9 mouse cellular contexts compared by ENCODE assay signal in the genomic region with DNA sequence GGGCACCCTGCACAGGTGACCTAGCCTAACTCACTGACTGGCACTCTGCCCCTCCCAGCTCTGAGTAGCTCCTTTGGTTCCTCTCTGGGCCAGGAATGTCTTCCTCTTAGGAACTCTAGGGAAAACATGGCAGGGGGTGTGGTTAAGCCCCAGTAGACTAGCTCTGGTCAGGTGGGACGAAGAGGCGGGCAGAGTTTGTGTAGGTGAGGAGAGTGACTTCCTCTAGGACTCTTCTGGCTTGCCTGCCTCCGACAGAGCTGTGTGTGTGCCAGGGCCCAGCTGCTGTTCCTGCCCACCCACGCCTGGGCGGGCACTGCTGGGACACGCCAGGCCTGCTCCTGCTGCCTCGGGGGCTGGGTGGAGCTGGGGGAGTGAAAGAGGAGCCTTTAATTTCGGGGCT. TPM values are rescaled to one million over a fixed set of nuclear protein-coding genes. Genes with fewer than 3 reads are reported as not detected.
DNase-seq lines count a peak whose midpoint lies in the region; ATAC-seq lines count a peak whose summit lies in the region.
"Had no signal": no experiment of that assay in that cellular context is flagged by ENCODE, and none has a peak within 500 bp of the region (broad histone marks: within the 10 kb centered on the region; RNA-seq: fewer than 3 reads in every experiment).

No protein-coding gene starts in this region.

- peak overlapping the region; percentile 76 for H3K4me3 ChIP-seq in embryonic facial prominence, embryonic 10.5 days
- H3K4me3 ChIP-seq in intestine, embryonic 15.5 days (replicated peaks) = no peak overlapping the region
- peak overlapping the region; percentile 18; the same call in 1 of the 2 replicates for H3K4me3 ChIP-seq in limb, embryonic 12.5 days (replicated peaks)
- H3K4me3 ChIP-seq in neural tube, embryonic 14.5 days (ENCODE audit: low read depth, low read length) = no peak overlapping the region
- H3K4me3 ChIP-seq: liver, embryonic 13.5 days had no signal

- WGBS in embryonic facial prominence, embryonic 10.5 days = 58% methylated on average over 8 of the region's 8 CpGs
- 58% methylated on average over 8 of the region's 8 CpGs for WGBS in intestine, embryonic 15.5 days
- WGBS in limb, embryonic 12.5 days = 57% methylated on average over 8 of the region's 8 CpGs
- WGBS in neural tube, embryonic 14.5 days = 48% methylated on average over 4 of the region's 8 CpGs

- H3K9ac ChIP-seq in intestine, embryonic 15.5 days = no peak overlapping the region
- H3K9ac ChIP-seq in limb, embryonic 12.5 days (replicated peaks) = no peak overlapping the region; the same call in 1 of the 2 replicates
- H3K9ac ChIP-seq in neural tube, embryonic 14.5 days (replicated peaks; ENCODE audit: low read depth, low read length) = no peak overlapping the region
- H3K9ac ChIP-seq: liver, embryonic 13.5 days had no signal

- peak overlapping the region; percentile 68 for H3K4me2 ChIP-seq in intestine, embryonic 15.5 days (replicated peaks)
- H3K4me2 ChIP-seq in limb, embryonic 12.5 days = peak overlapping the region; percentile 77
- H3K4me2 ChIP-seq in neural tube, embryonic 14.5 days (ENCODE audit: low read depth, low read length) = peak overlapping the region; percentile 66
- H3K4me2 ChIP-seq: liver, embryonic 13.5 days had no signal

- H3K27me3 ChIP-seq in embryonic facial prominence, embryonic 10.5 days (replicated peaks; ENCODE audit: low read depth, poor library complexity, severe bottlenecking) = peaks cover 100% of the 10 kb centered on the region
- H3K27me3 ChIP-seq in intestine, embryonic 15.5 days (replicated peaks) = 0 out of 2 replicates have a peak, but pooled peaks cover 4% of the 10 kb centered on the region
- peaks cover 66% of the 10 kb centered on the region for H3K27me3 ChIP-seq in limb, embryonic 12.5 days
- no peaks in the 10 kb centered on the region for H3K27me3 ChIP-seq in neural tube, embryonic 14.5 days (ENCODE audit: control insufficient read depth, insufficient read depth, low read length)

- ATAC-seq in intestine, embryonic 15.5 days = peak; percentile 12; the same call in 1 of the 2 replicates
- no peak for ATAC-seq in limb, embryonic 12.5 days (ENCODE audit: insufficient number of reproducible peaks, insufficient read depth, low FRiP score, low TSS enrichment, low read depth)
- ATAC-seq in neural tube, embryonic 14.5 days (ENCODE audit: low read depth) = no peak
- no peak for ATAC-seq in monocyte, adult 5-6 weeks (replicated peaks; ENCODE audit: insufficient number of reproducible peaks, low FRiP score, low TSS enrichment, poor library complexity, severe bottlenecking)

- H3K27ac ChIP-seq in embryonic facial prominence, embryonic 10.5 days (replicated peaks) = no peak overlapping the region
- H3K27ac ChIP-seq in intestine, embryonic 15.5 days = no peak overlapping the region
- no peak overlapping the region for H3K27ac ChIP-seq in limb, embryonic 12.5 days
- H3K27ac ChIP-seq in neural tube, embryonic 14.5 days (ENCODE audit: low read depth, low read length) = no peak overlapping the region
- H3K27ac ChIP-seq: liver, embryonic 13.5 days had no signal

- H3K4me1 ChIP-seq in embryonic facial prominence, embryonic 10.5 days = peaks cover 56% of the 10 kb centered on the region
- peaks cover 16% of the 10 kb centered on the region for H3K4me1 ChIP-seq in intestine, embryonic 15.5 days (replicated peaks)
- H3K4me1 ChIP-seq in limb, embryonic 12.5 days (replicated peaks) = peaks cover 33% of the 10 kb centered on the region
- peaks cover 23% of the 10 kb centered on the region; the same call in 1 of the 2 replicates for H3K4me1 ChIP-seq in neural tube, embryonic 14.5 days (ENCODE audit: control insufficient read depth, insufficient read depth, low read length)
- H3K4me1 ChIP-seq: liver, embryonic 13.5 days had no signal

- peaks cover 17% of the 10 kb centered on the region for H3K36me3 ChIP-seq in embryonic facial prominence, embryonic 10.5 days (replicated peaks)
- no peaks in the 10 kb centered on the region for H3K36me3 ChIP-seq in intestine, embryonic 15.5 days
- H3K36me3 ChIP-seq in limb, embryonic 12.5 days = peaks cover 12% of the 10 kb centered on the region; the same call in 1 of the 2 replicates
- 0 out of 2 replicates have a peak, but pooled peaks cover 5% of the 10 kb centered on the region for H3K36me3 ChIP-seq in neural tube, embryonic 14.5 days (ENCODE audit: control insufficient read depth, insufficient read depth, low read length)
- H3K36me3 ChIP-seq: liver, embryonic 13.5 days had no signal

- peak; percentile 55 for DNase-seq in adrenal gland, postnatal 14 days
- DNase-seq in adrenal gland, adult 8-10 months = no peak
- no peak for DNase-seq in embryonic facial prominence, embryonic 10.5 days (ENCODE audit: low spot score)
- no peak for DNase-seq in spleen, adult 18-20 months
- DNase-seq: liver, embryonic 13.5 days had no signal

- peaks cover 5% of the 10 kb centered on the region; the same call in 1 of the 2 replicates for H3K9me3 ChIP-seq in embryonic facial prominence, embryonic 10.5 days
- H3K9me3 ChIP-seq in intestine, embryonic 15.5 days = no peaks in the 10 kb centered on the region
- no peaks in the 10 kb centered on the region for H3K9me3 ChIP-seq in limb, embryonic 12.5 days
- H3K9me3 ChIP-seq in neural tube, embryonic 14.5 days (ENCODE audit: control insufficient read depth, low read length) = no peaks in the 10 kb centered on the region
- H3K9me3 ChIP-seq: liver, embryonic 13.5 days had no signal

RNA-seq across cellular contexts. Expression of gene Efnb1, which starts 5.1 kb away (rescaled TPM):
- 45.8 and 48.9 TPM in 2 replicates for total RNA-seq in adrenal gland, postnatal 14 days (2021)
- total RNA-seq in adrenal gland, adult 8-10 months (2022) = 10 to 100 TPM; 58.4 to 80.1 (median 64.8) TPM
- 30.2 and 33.8 TPM in 2 replicates for polyA plus RNA-seq in embryonic facial prominence, embryonic 10.5 days (2016; fragmentation: Nextera tagmentation; extraction: Ambion mirVana)
- polyA plus RNA-seq in intestine, embryonic 15.5 days (2015; fragmentation: Nextera tagmentation; extraction: Ambion mirVana) = 30.8 and 31.4 TPM in 2 replicates
- 58.3 and 62.7 TPM in 2 replicates for polyA plus RNA-seq in limb, embryonic 12.5 days (2016; fragmentation: Nextera tagmentation; extraction: Ambion mirVana)
- polyA plus RNA-seq in neural tube, embryonic 14.5 days (2014; fragmentation: Nextera tagmentation; extraction: Ambion mirVana) = 10.1 and 21.5 TPM in 2 replicates
- 2.5 to 7.7 TPM (median 3.4 TPM) in 3 replicates for total RNA-seq in monocyte, adult 5-6 weeks (2017)

Comparison
In these comparisons a context has a peak if more than half of its experiments do, and no peak if none do; other contexts are left out.
1. H3K4me3 ChIP-seq: peak in embryonic facial prominence, embryonic 10.5 days (single experiment) and limb, embryonic 12.5 days (single experiment); none in intestine, embryonic 15.5 days (single experiment) and neural tube, embryonic 14.5 days (single experiment).
2. Peak in every context shown above with its lines, with median percentiles within 50 percentile points of each other: H3K4me2 ChIP-seq.